Mouse (Mus musculus) left cerebral cortex, postnatal 10 days (tissue): ENCODE measurements around the gene Bend7. TPM values are rescaled to one million over a fixed set of nuclear protein-coding genes. Genes with fewer than 3 reads are reported as not detected.

ENCODE experiments used
- DNase-seq, 2 experiments: peaks; one replicate each; pipeline ENCODE4 v3.0.0; 2021 to 2022; ENCODE audit warnings: low spot score in 2 of 2, mixed read lengths in 1 of 2; ENCODE audit errors: extremely low spot score in 1 of 2
- intact Hi-C: fragments of 180-260 bp; cut with DNase I; formaldehyde crosslinking; loops from one replicate; pipeline ENCODE4 v1.15.1; 2025
- total RNA-seq, 2 experiments: library from RNA; stranded (reverse); gene quantifications; 2 replicates each; pipeline ENCODE4 v1.2.3; 2021

Bend7 gene
- total RNA-seq, result 1 to 10 TPM; 2.6 to 2.9 TPM

- intact Hi-C loops, result no loop called here
- peak in 1 of 2 experiments; percentile 51 for DNase-seq
These were observed at the start of gene Bend7 for GRCm38 (mm10) chr2:4717769-4718661. Bend7 (plus strand) TSS chr2:4717831.

- intact Hi-C loops, result no loop called here
- no peak for DNase-seq
These were observed 49.0 kb upstream of the Bend7 start for GRCm38 (mm10) chr2:4668626-4669025.

- no peak for DNase-seq
- intact Hi-C loops, result no loop called here
These were observed 47.9 kb upstream of the Bend7 start for GRCm38 (mm10) chr2:4669701-4670100.

GRCm38 (mm10) chr2:4671636-4672035 lies 46.0 kb upstream of the Bend7 start:
- DNase-seq, result no peak
- intact Hi-C loops, result no loop called here

GRCm38 (mm10) chr2:4679886-4680285 lies 37.7 kb upstream of the Bend7 start:
- intact Hi-C loops, result no loop called here
- DNase-seq, result no peak

- DNase-seq, result no peak
These were observed 6.4 kb upstream of the Bend7 start for GRCm38 (mm10) chr2:4711262-4711661.

GRCm38 (mm10) chr2:4717081-4717768 lies 406 bp upstream of the Bend7 start:
- intact Hi-C loops, result no loop called here
- peak in 1 of 2 experiments; percentile 35 for DNase-seq

More at GRCm38 (mm10) chr2:4711262-4711661, 6.4 kb upstream of the Bend7 start:
- intact Hi-C loops, result no loop called here

GRCm38 (mm10) chr2:4723088-4723487 lies 5.5 kb downstream of the Bend7 start:
- no peak for DNase-seq
- intact Hi-C loops, result no loop called here

GRCm38 (mm10) chr2:4730161-4730560 lies 12.5 kb downstream of the Bend7 start:
- no peak for DNase-seq
- intact Hi-C loops, result no loop called here

GRCm38 (mm10) chr2:4733971-4734370 lies 16.3 kb downstream of the Bend7 start:
- intact Hi-C loops, result no loop called here
- no peak for DNase-seq

- intact Hi-C loops, result no loop called here
- no peak for DNase-seq
These were observed 18.6 kb downstream of the Bend7 start for GRCm38 (mm10) chr2:4736095-4736797.

GRCm38 (mm10) chr2:4736798-4737155 lies 19.1 kb downstream of the Bend7 start:
- no peak for DNase-seq
- intact Hi-C loops, result no loop called here

GRCm38 (mm10) chr2:4751918-4752317 lies 34.3 kb downstream of the Bend7 start:
- intact Hi-C loops, result no loop called here
- DNase-seq, result no peak

- intact Hi-C loops, result no loop called here
- DNase-seq, result no peak
These were observed 38.1 kb downstream of the Bend7 start for GRCm38 (mm10) chr2:4755716-4756115.

- intact Hi-C loops, result no loop called here
- no peak for DNase-seq
These were observed 39.6 kb downstream of the Bend7 start for GRCm38 (mm10) chr2:4757218-4757617.

GRCm38 (mm10) chr2:4760741-4761140 lies 43.1 kb downstream of the Bend7 start:
- no peak for DNase-seq
- intact Hi-C loops, result no loop called here

- DNase-seq, result no peak
- intact Hi-C loops, result no loop called here
These were observed 44.3 kb downstream of the Bend7 start for GRCm38 (mm10) chr2:4761906-4762305.

GRCm38 (mm10) chr2:4764071-4764470 lies 46.4 kb downstream of the Bend7 start:
- intact Hi-C loops, result no loop called here
- DNase-seq, result no peak

- no peak for DNase-seq
- intact Hi-C loops, result no loop called here
These were observed 52.7 kb downstream of the Bend7 start for GRCm38 (mm10) chr2:4770376-4770775.

GRCm38 (mm10) chr2:4773911-4774310 lies 56.3 kb downstream of the Bend7 start:
- no peak for DNase-seq
- intact Hi-C loops, result no loop called here
